Mouse (Mus musculus) heart, adult 18-20 months (tissue): ENCODE measurements around the gene Gm10521. TPM values are rescaled to one million over a fixed set of nuclear protein-coding genes. Genes with fewer than 3 reads are reported as not detected.

Experiments used
- total RNA-seq, 2 experiments: library from RNA; stranded (reverse); gene quantifications; 2 replicates each; pipeline ENCODE4 v1.2.3; 2021

Gene Gm10521
- total RNA-seq, 2 experiments from 2014 or later = 0.36 TPM; not detected in 1

Other genes with a start within 250 kb of the Gm10521 start
- 1 to 10 TPM in 1 of 2 experiments, under 1 TPM in 1; 0.57 to 1.1 TPM for gene Slamf7, start 242.6 kb upstream of the Gm10521 start, total RNA-seq
- 1 to 10 TPM; 2.9 to 3.1 TPM for gene Cd48, start 213.7 kb upstream of the Gm10521 start, total RNA-seq
- gene Slamf1, start 128.5 kb upstream of the Gm10521 start, total RNA-seq = under 1 TPM; 0.47 to 0.64 TPM
- 1 to 10 TPM; 1.5 to 2.5 TPM for gene Cd84, start 56.0 kb upstream of the Gm10521 start, total RNA-seq
- gene Slamf6, start 21.9 kb downstream of the Gm10521 start, total RNA-seq = 1 to 10 TPM in 1 of 2 experiments, under 1 TPM in 1; 0.10 to 1.3 TPM
- gene Vangl2, start 132.8 kb downstream of the Gm10521 start, total RNA-seq = under 1 TPM; 0.77 to 0.95 TPM
- gene Nhlh1, start 161.9 kb downstream of the Gm10521 start, total RNA-seq = not detected
- 100 to 1,000 TPM; 106 to 108 TPM for gene Copa, start 186.9 kb downstream of the Gm10521 start, total RNA-seq
- 10 to 100 TPM; 39.5 to 43.8 TPM for gene Ncstn, start 187.1 kb downstream of the Gm10521 start, total RNA-seq
- 100 to 1,000 TPM; 116 to 143 TPM for gene Pex19, start 231.1 kb downstream of the Gm10521 start, total RNA-seq